Mouse (Mus musculus): Measurements from ENCODE around the gene Ssna1.

Ssna1 gene

DNA sequence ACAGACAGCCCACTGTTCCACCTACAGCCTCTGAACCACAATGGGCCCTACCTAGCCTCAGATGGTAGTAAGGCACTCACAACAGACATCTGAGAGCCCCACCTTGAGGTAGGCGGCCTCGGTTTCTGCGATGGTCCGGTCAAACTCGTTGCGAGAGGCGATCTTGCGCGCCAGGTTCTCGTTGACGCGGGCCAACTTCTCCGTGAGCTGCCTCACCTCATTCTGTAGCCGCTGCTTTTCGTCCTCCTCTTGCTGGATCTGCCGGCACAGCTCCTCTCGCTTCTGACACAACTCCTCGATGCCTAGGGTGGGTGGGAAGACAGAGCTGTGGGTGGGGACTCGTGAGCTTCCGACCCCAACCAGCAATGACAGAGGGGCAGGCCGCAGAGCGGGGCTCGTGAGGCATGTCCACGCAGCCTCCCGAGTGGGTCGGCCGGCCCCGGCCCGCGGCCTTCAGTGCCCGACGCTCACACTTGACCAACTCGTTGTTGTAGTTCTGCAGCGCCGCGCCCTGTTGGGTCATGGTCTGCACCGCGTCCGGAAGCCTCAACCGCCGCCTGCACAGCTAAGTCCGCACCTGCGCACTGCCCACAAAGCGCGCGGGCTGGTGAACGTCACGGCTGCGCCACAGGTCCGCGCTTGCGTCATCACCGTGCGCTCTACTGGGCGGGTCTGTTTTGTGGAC, at the start of gene Ssna1, which contains the start of gene Anapc2:
Gene Ssna1, minus strand, starts transcription at position 612 of the 685 bp plus-strand sequence.
Gene Anapc2, plus strand, starts transcription at position 652 of the 685 bp plus-strand sequence.
- peak; percentile 99 for DNase-seq

DNA sequence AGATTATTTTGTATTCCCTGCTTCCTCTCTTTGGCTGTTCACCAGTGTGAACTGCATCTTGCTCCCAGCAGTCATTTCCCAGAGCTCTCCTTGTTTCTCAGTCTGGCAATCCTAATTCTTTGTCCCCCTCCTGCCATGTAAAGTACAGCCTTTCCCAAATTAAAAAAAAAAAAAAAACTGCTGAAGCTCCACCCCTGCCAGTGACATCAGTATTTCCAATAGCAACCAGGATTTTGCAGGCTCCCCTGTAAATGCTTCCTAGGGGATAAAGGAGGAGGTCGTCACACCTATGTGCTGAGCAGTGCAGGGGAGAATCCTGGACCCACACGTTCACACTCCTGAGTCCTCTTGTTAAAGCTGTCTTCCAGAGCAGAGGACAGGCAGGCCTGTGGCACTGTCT, 47.8 kb upstream of the Ssna1 start:
- no peak for DNase-seq

GRCm38 (mm10) chr2:25318971-25319773, 46.9 kb upstream of the Ssna1 start, which contains the start of gene Grin1:
Grin1 (minus strand) TSS chr2:25319187.
- peak; percentile 71 for DNase-seq

DNA sequence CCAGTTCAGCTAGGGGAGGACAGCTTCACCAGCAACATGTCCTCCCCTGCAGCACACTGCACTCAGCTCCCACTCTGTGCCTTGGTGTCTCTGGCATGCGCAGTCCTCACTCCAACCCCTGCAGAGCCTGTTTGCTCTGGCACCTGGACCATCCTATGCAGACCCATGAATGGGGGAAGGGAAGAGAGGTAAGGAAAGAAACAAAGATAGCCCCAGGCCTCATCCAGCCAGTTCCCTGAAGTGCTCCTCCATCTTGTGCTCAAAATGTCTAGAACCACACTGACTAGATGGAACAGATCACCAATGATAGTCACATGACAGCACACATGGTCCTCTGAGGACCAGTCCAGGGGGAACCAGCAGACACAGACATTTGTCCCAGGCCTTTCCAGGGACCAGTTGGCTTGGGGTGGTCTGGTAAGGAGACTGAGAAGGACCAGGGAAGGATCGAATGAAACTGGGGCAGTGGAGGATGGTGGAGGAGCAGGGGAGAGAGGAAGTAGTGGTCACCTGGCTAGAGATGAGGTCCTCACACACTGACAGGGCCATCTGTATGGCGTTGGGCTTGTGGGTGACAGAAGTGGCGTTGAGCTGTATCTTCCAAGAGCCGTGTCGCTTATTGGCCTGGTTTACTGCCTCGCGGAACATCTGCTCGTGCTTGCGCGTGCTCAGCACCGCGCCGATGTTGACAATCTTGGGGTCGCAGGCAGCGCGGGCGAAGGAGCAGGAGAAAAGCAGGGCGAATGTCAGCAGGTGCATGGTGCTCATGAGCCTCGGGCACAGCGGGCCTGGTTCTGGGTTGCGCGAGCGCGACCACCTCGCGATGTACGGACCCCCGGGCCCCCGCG, 46.1 kb upstream of the Ssna1 start:
- no peak for DNase-seq

DNA sequence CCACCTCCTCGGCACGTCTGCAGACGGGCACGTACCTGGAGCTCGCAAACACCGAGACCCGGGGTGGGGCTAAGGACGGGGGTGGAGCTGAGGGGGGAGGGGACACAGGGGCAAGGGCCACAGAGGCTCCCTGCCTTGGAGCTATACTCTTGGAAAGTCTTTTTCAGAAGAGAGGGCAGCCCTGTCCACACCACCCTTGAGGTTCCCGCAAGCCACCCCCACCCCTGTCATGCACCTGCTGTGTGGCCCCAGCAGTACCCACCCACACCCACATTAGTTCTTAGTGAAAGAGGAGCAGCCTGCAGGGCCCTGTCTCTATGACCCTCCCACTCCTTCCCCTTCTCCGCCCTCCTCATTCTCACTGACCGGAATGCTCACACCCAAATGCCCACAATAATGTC, 39.3 kb upstream of the Ssna1 start:
- no peak for DNase-seq

GRCm38 (mm10) chr2:25310969-25311368, 38.7 kb upstream of the Ssna1 start:
- no peak for DNase-seq

DNA sequence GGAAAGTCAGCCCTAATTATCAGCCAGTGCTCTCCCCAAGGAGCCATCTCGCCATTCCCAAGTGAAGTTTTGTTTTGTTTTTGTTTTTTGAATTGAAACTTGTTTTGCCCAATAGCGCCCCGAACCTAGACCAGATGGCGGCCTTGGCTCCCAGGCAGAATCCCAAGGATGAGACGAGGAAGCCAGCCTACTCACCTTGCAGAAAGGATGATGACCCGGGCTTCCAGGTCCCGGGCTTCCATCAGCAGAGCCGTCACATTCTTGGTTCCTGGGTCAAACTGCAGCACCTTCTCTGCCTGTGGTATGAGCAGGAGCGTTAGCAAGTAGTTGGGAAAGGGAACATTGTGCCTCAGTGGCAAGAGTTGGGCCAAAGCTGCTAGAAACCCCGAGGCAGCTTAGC, 37.9 kb upstream of the Ssna1 start:
- no peak for DNase-seq

GRCm38 (mm10) chr2:25305587-25306359, 33.5 kb upstream of the Ssna1 start:
- no peak for DNase-seq

DNA sequence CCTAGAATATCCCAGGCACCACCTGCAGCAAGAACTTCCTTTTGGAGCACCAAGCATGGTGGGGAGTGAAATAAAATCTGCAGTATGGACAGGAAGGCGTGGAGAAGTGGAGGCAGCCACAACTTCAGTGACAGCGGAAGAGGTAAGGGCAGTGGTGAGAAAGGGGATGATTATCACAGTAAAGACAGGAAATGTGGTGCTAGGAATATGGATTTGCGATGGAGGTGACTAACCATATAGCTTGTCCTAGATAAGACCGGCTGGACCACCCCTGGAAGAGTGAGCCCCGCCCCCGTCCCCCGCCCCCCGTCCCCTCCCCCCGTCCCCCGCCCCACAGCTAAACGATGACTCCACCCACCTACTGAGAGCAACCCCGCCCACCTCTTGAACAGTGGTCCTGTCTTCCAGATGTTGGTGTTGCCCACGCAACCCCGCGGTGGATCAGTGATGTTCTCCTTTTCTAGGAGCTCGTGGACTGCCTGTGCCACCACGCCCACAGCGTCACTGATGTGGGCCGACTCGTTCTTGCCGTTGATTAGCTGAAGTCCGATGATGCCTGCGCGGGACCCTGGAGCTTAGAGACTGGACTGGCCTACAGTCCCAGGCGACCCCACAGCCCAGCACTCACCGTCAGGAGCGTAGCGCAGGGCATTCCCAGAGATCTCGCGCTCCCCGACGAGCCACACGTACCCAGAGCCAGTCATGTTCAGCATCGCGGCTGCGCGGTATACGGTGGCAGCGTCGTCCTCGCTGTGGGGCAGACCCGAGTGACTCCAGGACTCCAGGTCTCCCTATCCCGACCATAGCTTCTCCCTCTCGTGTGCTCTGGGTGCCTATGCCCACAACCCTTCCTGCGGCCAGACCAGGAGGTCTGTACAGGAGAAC, 32.7 kb upstream of the Ssna1 start:
- peak; percentile 11 for DNase-seq

DNA sequence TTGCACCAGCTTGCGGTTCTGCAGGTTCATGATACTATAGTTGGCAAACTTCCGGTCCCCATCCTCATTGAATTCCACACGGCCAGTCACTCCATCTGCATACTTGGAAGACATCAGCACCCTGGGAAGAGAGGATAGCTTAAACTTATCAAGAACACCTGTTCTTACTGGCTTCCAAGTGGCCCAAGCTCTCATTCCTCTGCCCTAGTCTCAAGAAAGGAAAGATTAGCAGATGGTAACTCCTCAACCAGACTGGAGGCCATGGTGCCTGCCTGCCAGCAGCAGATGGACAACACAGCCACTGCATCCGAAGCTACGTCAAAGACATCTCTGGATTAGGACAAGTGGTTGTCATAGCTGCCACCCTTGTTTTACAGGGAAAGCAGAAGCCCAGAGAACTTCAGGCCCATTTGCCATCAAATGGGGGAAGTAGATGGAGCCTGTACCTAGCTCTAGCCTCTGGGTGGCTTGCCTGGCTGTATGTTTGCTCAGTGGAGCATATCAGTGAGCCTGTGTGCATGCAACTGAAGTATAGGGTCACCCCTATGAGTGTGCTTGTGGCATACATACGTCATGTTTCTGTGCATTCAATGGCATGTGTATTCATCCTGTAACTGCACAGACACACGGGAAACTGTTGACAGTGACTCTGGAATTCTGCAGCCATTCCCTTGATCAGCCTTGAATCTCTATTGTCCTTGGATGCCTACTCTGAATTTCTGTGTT, 31.9 kb upstream of the Ssna1 start:
- DNase-seq, result no peak

GRCm38 (mm10) chr2:25303452-25303851, 31.2 kb upstream of the Ssna1 start:
- no peak for DNase-seq

DNA sequence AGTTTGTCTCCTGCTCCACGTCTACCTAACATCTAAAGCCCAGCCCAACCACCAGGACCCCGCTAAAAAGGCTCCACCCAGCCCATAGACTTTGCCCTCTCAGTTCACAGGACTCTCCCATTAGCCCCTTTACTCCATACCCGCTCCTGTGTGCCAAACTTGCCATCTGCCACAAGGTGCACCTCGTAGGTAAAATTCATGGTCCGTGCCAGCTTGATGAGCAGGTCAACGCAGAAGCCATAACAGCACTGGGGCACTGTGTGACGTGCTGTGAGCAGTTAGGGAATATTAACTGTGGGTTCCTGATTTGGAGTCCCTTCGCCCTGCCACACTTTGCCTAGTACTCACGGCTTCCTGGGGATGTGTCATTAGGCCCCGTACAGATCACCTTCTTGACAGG, 25.8 kb upstream of the Ssna1 start:
- no peak for DNase-seq

DNA sequence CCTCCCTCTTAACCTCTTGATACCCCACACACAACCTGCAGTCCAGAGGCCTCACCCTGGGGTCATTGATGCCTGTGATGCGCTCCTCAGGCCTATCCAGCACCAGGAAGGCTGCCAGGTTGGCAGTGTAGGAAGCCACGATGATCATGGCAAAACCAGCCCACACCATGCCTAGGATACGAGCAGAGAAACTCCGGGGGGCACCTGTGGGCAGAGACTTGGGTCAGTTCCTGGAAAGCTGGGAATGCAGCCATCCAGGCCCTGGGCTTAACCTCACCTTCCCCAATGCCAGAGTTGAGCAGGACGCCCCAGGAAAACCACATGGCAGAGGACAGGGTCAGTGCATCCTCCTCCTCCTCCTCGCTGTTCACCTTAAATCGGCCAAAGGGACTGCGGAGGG, 24.9 kb upstream of the Ssna1 start:
- no peak for DNase-seq

- DNase-seq, result no peak
Observed at GRCm38 (mm10) chr2:25293706-25294105, 21.5 kb upstream of the Ssna1 start.

GRCm38 (mm10) chr2:25292856-25293255, 20.6 kb upstream of the Ssna1 start:
- DNase-seq, result peak; percentile 88

DNA sequence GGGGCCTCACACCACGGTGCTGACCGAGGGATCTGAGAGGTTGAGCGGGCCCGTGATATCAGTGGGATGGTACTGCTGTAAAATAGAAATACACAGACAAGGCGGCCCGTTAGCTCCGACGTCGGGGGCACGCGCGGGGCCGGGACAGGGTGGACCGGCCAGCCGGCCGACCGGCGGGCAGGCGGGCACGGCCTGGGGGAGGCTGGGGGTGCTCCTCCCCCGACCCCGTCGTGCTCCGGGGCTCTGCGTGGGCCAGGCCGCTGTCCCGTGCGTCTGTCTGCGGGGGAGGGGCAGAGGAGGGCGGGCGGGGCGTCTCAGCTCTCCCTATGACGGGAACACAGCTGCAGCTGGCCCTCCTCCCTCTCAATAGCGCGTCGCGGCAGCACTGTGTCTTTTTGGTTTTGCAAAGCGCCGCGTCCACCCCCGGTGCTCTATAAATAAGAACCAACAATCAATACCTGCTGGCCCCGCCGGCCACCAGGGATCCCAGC, 19.9 kb upstream of the Ssna1 start:
- DNase-seq, result peak; percentile 44

GRCm38 (mm10) chr2:25291184-25292053, 19.2 kb upstream of the Ssna1 start:
- DNase-seq, result peak; percentile 15

DNA sequence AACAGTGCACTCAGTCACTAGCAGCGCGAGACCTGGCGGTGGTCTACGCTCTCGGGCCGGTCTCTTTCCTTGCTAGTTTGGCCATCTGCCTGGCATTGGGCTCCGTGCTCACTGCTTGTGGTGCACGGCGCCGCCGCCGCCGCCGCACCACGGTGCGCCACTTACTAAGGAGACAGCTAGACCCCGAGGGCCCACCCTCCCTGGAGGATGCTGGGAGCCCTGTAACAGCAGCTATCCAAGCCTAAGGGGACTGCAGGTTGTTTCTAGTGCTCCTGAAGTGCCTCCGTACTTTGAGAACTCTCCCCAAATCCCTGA, 18.5 kb upstream of the Ssna1 start:
- DNase-seq, result peak; percentile 19

DNA sequence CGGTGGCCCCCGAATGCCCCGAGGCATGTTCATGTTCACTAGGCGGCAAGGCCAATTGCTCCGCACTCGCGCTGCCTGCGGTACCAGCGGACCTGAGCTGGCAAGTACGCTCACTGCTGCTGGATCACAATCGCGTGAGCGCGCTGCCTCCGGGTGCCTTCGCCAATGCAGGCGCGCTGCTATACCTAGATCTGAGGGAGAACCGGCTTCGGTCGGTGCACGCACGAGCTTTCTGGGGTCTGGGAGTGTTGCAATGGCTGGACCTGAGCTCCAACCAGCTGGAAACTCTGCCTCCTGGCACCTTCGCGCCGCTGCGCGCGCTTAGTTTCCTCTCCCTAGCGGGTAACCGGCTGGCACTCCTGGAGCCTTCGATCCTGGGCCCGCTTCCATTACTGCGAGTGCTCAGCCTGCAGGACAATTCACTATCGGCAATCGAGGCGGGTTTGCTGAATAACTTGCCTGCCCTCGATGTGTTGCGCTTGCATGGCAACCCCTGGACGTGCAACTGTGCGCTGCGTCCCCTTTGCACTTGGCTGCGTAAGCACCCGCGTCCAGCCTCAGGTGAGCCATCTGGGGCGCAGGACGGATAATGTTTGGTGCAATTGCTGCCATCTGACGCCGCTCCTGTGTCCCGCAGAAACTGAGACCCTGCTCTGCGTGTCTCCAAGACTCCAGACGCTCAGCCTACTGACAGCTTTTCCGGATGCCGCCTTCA, 18.0 kb upstream of the Ssna1 start:
- DNase-seq, result peak; percentile 16
